Mouse (Mus musculus) forebrain, embryonic 16.5 days (tissue): ENCODE measurements around the gene Cdc25a. TPM values are rescaled to one million over a fixed set of nuclear protein-coding genes. Genes with fewer than 3 reads are reported as not detected.

Experiments
- ATAC-seq: fragments of 200-750 bp; cut with Nextera tagmentation; 2 replicates; pipeline ENCODE4 v1.8.0; 2017; ENCODE audit warnings: mild to moderate bottlenecking, moderate library complexity
- H3K27ac ChIP-seq: fragments of 300-500 bp; sonication (generic); 2 replicates; pipeline ENCODE4 v1.5.1; 2014; ENCODE audit warnings: low read length, control low read depth
- H3K27me3 ChIP-seq: fragments of 300-500 bp; sonication (generic); replicated peaks from 2 replicates; pipeline ENCODE4 v1.6.1; 2014; ENCODE audit warnings: low read length; ENCODE audit not compliant: control insufficient read depth, insufficient read depth
- H3K36me3 ChIP-seq: fragments of 300-500 bp; sonication (generic); 2 replicates; pipeline ENCODE4 v1.6.1; 2014; ENCODE audit not compliant: control insufficient read depth, insufficient read depth
- H3K4me1 ChIP-seq: fragments of 300-500 bp; sonication (generic); replicated peaks from 2 replicates; pipeline ENCODE4 v1.6.1; 2014; ENCODE audit warnings: low read length; ENCODE audit not compliant: control insufficient read depth, insufficient read depth
- H3K4me2 ChIP-seq: fragments of 300-500 bp; sonication (generic); 2 replicates; pipeline ENCODE4 v1.6.1; 2014; ENCODE audit warnings: mild to moderate bottlenecking, low read length, control low read depth
- H3K4me3 ChIP-seq: fragments of 300-500 bp; sonication (generic); replicated peaks from 2 replicates; pipeline ENCODE4 v1.5.1; 2014; ENCODE audit warnings: mild to moderate bottlenecking, low read length, control low read depth
- H3K9ac ChIP-seq: fragments of 300-500 bp; sonication (generic); replicated peaks from 2 replicates; pipeline ENCODE4 v1.6.1; 2014; ENCODE audit warnings: low read depth, low read length, control low read depth
- H3K9me3 ChIP-seq: fragments of 300-500 bp; sonication (generic); 2 replicates; pipeline ENCODE4 v1.6.1; 2016; ENCODE audit warnings: low read length; ENCODE audit not compliant: control insufficient read depth
- WGBS: fragments of 180-500 bp; shearing (Covaris S2); extraction: QIAGEN DNeasy Blood & Tissue Kit; methylation state at CpG from one replicate; pipeline ENCODE4 v1.1.7; 2014; 5-methylcytosine and 5-hydroxymethylcytosine counted together
- polyA plus RNA-seq: library from polyadenylated mRNA; unstranded; fragments of >200 nt; fragmentation: Nextera tagmentation; extraction: Ambion mirVana; gene quantifications from 2 replicates; pipeline ENCODE4 v1.2.1, GENCODE M21; 2015

Gene Cdc25a
- polyA plus RNA-seq, 1 experiment from 2014 or later, result 16.1 TPM

DNA sequence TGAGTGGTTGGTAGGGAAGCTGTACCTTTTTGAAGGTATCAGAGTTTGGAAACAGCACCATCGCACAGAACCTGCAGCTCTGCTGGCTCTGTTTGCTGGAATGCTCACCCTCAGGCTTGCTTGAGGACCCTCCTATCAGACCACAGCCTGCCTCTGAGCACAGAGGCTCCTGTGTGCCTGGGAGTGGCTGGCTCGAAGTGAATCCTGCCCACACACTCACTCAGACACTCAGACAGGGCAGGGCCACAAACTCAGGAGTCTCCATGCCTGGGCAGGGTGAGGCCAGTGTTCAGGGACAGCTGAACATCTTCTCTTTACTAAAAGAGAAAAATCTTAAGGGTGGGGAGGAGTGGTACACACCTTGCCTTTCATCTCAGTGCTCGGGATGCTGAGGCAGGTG, 25.2 kb downstream of the Cdc25a start:
- no peak for ATAC-seq
- H3K4me3 ChIP-seq, result no peak overlapping the region

DNA sequence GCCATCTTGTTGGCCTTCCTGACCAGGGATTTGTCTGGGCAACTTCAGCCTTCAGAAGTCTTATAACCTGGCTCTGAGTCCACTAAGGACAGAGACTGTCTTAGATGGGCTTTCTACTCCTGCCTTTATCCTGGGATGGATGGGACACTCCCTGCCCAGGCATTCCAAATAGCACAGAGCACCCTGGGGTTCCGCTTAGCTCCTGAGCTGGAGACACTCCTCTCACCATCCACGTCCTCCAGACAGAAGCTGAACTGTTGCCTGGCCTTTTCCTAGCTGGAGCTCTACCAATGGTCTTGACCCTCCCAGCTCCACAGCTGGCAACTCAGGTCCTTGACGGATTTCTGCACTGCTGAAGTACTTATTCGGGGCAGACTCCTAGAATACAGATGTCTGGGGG, 26.9 kb downstream of the Cdc25a start:
- Histone ChIP-seq H3K36me3 (no peaks in the 10 kb centered on the region), H3K9me3 (no peaks in the 10 kb centered on the region), H3K4me2 (no peak overlapping the region), H3K4me1 (no peaks in the 10 kb centered on the region), H3K4me3 (no peak overlapping the region), H3K9ac (no peak overlapping the region), H3K27ac (no peak overlapping the region), H3K27me3 (no peaks in the 10 kb centered on the region)
- WGBS, result 53% methylated on average over 4 of the region's 4 CpGs
- ATAC-seq, result no peak

More for the DNA sequence above, 25.2 kb downstream of the Cdc25a start:
- H3K9ac ChIP-seq, result no peak overlapping the region
- no peak overlapping the region for H3K27ac ChIP-seq
- H3K4me2 ChIP-seq, result no peak overlapping the region
- H3K4me1 ChIP-seq, result no peaks in the 10 kb centered on the region
- WGBS, result 91% methylated on average over 3 of the region's 3 CpGs
- H3K9me3 ChIP-seq, result no peaks in the 10 kb centered on the region
- no peaks in the 10 kb centered on the region for H3K36me3 ChIP-seq
- H3K27me3 ChIP-seq, result no peaks in the 10 kb centered on the region

DNA sequence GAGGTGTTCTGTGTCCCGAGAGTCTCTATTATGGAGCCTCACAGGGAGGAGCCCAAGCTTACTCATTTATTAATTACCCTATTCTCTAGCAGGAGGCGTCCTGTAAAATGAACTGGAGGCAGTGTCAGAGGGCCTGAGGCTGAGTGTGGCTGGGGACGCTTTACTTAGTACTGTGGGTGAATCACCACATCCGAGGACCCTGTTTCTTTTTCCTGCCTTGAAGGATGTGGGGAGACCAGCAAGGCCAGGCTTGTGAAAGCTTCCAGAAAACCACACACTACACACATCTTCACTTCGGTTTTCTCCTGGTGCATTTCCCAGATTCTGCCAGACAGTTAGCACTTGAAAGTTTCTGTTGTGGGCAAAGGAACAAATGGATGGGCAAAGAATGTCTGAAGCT, 27.4 kb downstream of the Cdc25a start:
- H3K4me3 ChIP-seq, result no peak overlapping the region
- H3K27ac ChIP-seq, result no peak overlapping the region
- H3K27me3 ChIP-seq, result no peaks in the 10 kb centered on the region
- WGBS, result 52% methylated on average over 5 of the region's 5 CpGs
- H3K36me3 ChIP-seq, result no peaks in the 10 kb centered on the region
- H3K9me3 ChIP-seq, result no peaks in the 10 kb centered on the region
- H3K4me2 ChIP-seq, result no peak overlapping the region
- no peaks in the 10 kb centered on the region for H3K4me1 ChIP-seq
- H3K9ac ChIP-seq, result no peak overlapping the region
- ATAC-seq, result no peak

- no peak for ATAC-seq
- WGBS, result 48% methylated on average over 8 of the region's 8 CpGs
- H3K27me3 ChIP-seq, result no peaks in the 10 kb centered on the region
- H3K4me1 ChIP-seq, result no peaks in the 10 kb centered on the region
- H3K4me2 ChIP-seq, result no peak overlapping the region
- H3K9me3 ChIP-seq, result no peaks in the 10 kb centered on the region
- H3K4me3 ChIP-seq, result no peak overlapping the region
- no peak overlapping the region for H3K27ac ChIP-seq
- no peak overlapping the region for H3K9ac ChIP-seq
- no peaks in the 10 kb centered on the region for H3K36me3 ChIP-seq
Measured at GRCm38 (mm10) chr9:109907300-109907699, 31.9 kb downstream of the Cdc25a start.

GRCm38 (mm10) chr9:109907774-109908465, 32.5 kb downstream of the Cdc25a start:
- no peak for ATAC-seq
- Histone ChIP-seq H3K36me3 (no peaks in the 10 kb centered on the region), H3K4me1 (no peaks in the 10 kb centered on the region), H3K9ac (no peak overlapping the region), H3K27ac (no peak overlapping the region), H3K4me3 (no peak overlapping the region), H3K27me3 (no peaks in the 10 kb centered on the region), H3K4me2 (no peak overlapping the region), H3K9me3 (no peaks in the 10 kb centered on the region)
- WGBS, result 75% methylated on average over 6 of the region's 6 CpGs

- no peak for ATAC-seq
- Histone ChIP-seq H3K36me3 (no peaks in the 10 kb centered on the region), H3K4me1 (no peaks in the 10 kb centered on the region), H3K4me2 (no peak overlapping the region), H3K9me3 (no peaks in the 10 kb centered on the region), H3K4me3 (no peak overlapping the region), H3K27me3 (no peaks in the 10 kb centered on the region), H3K9ac (no peak overlapping the region), H3K27ac (no peak overlapping the region)
- WGBS, result 90% methylated on average over 8 of the region's 8 CpGs
Measured at GRCm38 (mm10) chr9:109909102-109909501, 33.7 kb downstream of the Cdc25a start.

GRCm38 (mm10) chr9:109909926-109910325, 34.5 kb downstream of the Cdc25a start:
- H3K36me3 ChIP-seq, result no peaks in the 10 kb centered on the region
- no peaks in the 10 kb centered on the region for H3K9me3 ChIP-seq
- no peak overlapping the region for H3K4me2 ChIP-seq
- H3K4me3 ChIP-seq, result no peak overlapping the region
- no peak for ATAC-seq
- H3K4me1 ChIP-seq, result no peaks in the 10 kb centered on the region
- WGBS, result 86% methylated on average over 4 of the region's 4 CpGs
- no peaks in the 10 kb centered on the region for H3K27me3 ChIP-seq
- H3K9ac ChIP-seq, result no peak overlapping the region
- H3K27ac ChIP-seq, result no peak overlapping the region

DNA sequence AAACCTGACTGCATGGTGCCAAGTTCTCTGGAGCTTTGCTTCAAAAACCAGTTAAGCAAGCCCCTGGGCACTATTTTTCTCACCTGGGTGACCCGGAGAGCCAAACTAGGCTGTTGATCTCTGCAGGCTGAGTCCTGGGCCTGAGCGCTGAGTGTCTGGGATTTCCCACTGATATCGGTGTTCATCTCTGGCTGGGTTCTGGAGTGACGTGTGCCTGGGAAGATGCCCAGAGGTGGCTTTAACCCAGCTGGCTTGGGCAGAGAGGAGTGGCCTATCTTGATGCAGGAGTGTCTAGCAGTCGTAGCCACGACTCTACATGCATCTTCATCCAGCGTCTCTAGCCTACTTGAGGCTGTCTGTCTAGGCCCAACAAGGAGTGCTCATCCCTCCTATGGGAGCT, 36.4 kb downstream of the Cdc25a start:
- 84% methylated on average over 7 of the region's 7 CpGs for WGBS
- no peak overlapping the region for H3K4me3 ChIP-seq
- no peaks in the 10 kb centered on the region for H3K36me3 ChIP-seq
- no peaks in the 10 kb centered on the region for H3K9me3 ChIP-seq
- H3K27ac ChIP-seq, result no peak overlapping the region
- no peaks in the 10 kb centered on the region for H3K4me1 ChIP-seq
- no peak overlapping the region for H3K9ac ChIP-seq
- no peak overlapping the region for H3K4me2 ChIP-seq
- no peaks in the 10 kb centered on the region for H3K27me3 ChIP-seq
- ATAC-seq, result no peak

- H3K9me3 ChIP-seq, result no peaks in the 10 kb centered on the region
- H3K4me2 ChIP-seq, result no peak overlapping the region
- H3K27me3 ChIP-seq, result no peaks in the 10 kb centered on the region
- no peak overlapping the region for H3K4me3 ChIP-seq
- 79% methylated on average over 4 of the region's 4 CpGs for WGBS
- H3K36me3 ChIP-seq, result no peaks in the 10 kb centered on the region
- H3K9ac ChIP-seq, result no peak overlapping the region
- no peak overlapping the region for H3K27ac ChIP-seq
- no peak for ATAC-seq
- no peaks in the 10 kb centered on the region for H3K4me1 ChIP-seq
Measured at GRCm38 (mm10) chr9:109914269-109914926, 39.0 kb downstream of the Cdc25a start.
